Mouse (Mus musculus): ENCODE results near the gene Mvb12b.

The Mvb12b gene

GRCm38 (mm10) chr2:33885264-33885651 lies 2.5 kb downstream of the Mvb12b start:
- DNase-seq (ENCODE audit: low spot score in 2 of 2): peak in 1 of 2 experiments; percentile 24

- DNase-seq (ENCODE audit: low spot score in 2 of 2): peak; percentile 35 to 53
Observed at GRCm38 (mm10) chr2:33884623-33885263, 3.0 kb downstream of the Mvb12b start.

GRCm38 (mm10) chr2:33879223-33879622 lies 8.5 kb downstream of the Mvb12b start:
- no peak for DNase-seq (ENCODE audit: low spot score in 2 of 2)

GRCm38 (mm10) chr2:33878437-33878836 lies 9.3 kb downstream of the Mvb12b start:
- no peak for DNase-seq (ENCODE audit: low spot score in 2 of 2)

- DNase-seq (ENCODE audit: low spot score in 2 of 2): no peak
Observed at GRCm38 (mm10) chr2:33877663-33878360, 9.9 kb downstream of the Mvb12b start.

GRCm38 (mm10) chr2:33876529-33877290 lies 11.0 kb downstream of the Mvb12b start:
- peak in 1 of 2 experiments; percentile 21 for DNase-seq (ENCODE audit: low spot score in 2 of 2)

GRCm38 (mm10) chr2:33875594-33875993 lies 12.2 kb downstream of the Mvb12b start:
- no peak for DNase-seq (ENCODE audit: low spot score in 2 of 2)

GRCm38 (mm10) chr2:33874856-33875576 lies 12.7 kb downstream of the Mvb12b start:
- DNase-seq (ENCODE audit: low spot score in 2 of 2): no peak

GRCm38 (mm10) chr2:33874367-33874766 lies 13.4 kb downstream of the Mvb12b start:
- DNase-seq (ENCODE audit: low spot score in 2 of 2): no peak

GRCm38 (mm10) chr2:33873501-33873900 lies 14.2 kb downstream of the Mvb12b start:
- DNase-seq (ENCODE audit: low spot score in 2 of 2): no peak

GRCm38 (mm10) chr2:33872841-33873271 lies 14.9 kb downstream of the Mvb12b start:
- no peak for DNase-seq (ENCODE audit: low spot score in 2 of 2)

GRCm38 (mm10) chr2:33871181-33871520 lies 16.6 kb downstream of the Mvb12b start:
- DNase-seq (ENCODE audit: low spot score in 2 of 2): no peak

GRCm38 (mm10) chr2:33870369-33871180 lies 17.2 kb downstream of the Mvb12b start:
- peak; percentile 74 to 83 for DNase-seq (ENCODE audit: low spot score in 2 of 2)

GRCm38 (mm10) chr2:33869689-33870343 lies 17.9 kb downstream of the Mvb12b start:
- no peak for DNase-seq (ENCODE audit: low spot score in 2 of 2)

GRCm38 (mm10) chr2:33868996-33869688 lies 18.6 kb downstream of the Mvb12b start:
- DNase-seq (ENCODE audit: low spot score in 2 of 2): no peak

- DNase-seq (ENCODE audit: low spot score in 2 of 2): no peak
Observed at GRCm38 (mm10) chr2:33868322-33868721, 19.4 kb downstream of the Mvb12b start.

- DNase-seq (ENCODE audit: low spot score in 2 of 2): no peak
Observed at GRCm38 (mm10) chr2:33856746-33857145, 31.0 kb downstream of the Mvb12b start.

GRCm38 (mm10) chr2:33853011-33853976 lies 34.5 kb downstream of the Mvb12b start:
- DNase-seq (ENCODE audit: low spot score in 2 of 2): no peak
